Mouse (Mus musculus): ENCODE measurements around the gene Mecom.

Mecom gene

DNA sequence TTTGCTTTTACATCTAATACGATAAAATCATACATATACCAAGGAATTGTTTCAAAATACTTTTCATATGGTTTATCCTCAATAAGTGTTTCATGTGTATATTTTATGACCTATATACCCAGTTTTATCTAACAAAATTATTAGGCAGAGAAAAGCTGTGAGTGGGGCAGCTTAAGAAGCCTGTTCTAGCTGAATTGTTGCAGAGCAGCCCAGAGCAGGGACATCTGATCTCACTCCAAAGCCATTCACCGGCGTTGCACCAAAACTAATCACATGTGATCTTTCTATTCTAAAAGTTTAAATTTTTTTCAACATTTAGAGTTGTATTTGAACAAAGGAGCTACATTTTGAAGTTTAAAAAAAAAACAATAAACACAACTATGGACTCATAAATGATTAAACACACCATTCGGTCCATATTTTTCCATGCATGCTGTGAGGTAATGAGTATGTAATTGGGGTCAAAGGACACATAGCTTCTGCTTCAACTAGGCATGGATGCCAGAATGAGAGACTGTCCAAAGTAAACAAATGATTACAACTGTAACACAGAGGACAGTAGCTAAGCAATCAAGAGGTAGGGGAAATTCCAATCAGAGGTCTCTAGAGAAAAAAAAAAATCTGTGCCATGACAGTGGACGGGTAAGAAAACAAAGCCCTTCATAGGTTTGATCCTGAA, 64.7 kb downstream of the Mecom start:
- 50% methylated on average over 5 of the region's 5 CpGs for WGBS

DNA sequence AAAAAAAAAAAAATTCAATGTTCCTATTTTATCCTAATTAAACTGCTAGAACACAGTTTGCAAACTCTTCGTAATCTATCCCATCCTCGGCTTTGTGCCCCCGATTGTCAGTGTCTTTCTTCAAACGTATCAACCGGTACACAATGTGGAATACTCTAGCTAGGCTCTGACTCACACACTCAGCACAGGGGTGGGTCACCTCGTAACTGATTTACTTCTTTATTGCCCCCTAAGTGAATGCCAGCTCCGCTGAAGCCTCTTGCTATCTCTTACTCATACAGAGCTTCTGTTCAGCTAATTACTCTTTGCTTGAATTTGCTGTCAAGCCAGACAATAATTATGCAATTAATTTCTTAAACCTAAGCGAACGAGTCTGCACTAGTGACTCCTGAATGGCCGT, 66.1 kb downstream of the Mecom start:
- 76% methylated on average over 10 of the region's 10 CpGs for whole genome bisulfite sequencing

DNA sequence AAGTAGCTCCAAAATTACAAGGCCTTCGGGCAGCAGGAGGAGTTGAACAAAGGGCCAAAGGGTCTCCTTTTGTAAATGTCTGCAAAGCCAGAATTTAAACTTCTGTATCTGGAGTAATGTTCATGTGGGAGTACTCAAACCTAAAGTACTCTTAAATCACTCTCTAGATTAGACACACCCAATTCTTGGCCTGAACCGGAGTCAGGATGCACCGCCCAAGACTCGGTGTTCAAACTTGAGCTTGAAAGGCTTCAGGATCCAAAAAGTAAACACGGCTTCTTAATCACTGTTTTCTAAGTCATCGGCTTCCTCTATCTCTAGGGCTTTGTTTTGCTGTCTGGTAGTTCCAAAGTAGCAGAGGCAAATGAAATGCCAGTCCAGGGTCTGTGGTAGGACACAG, 67.3 kb downstream of the Mecom start:
- WGBS = 81% methylated on average over 6 of the region's 6 CpGs

DNA sequence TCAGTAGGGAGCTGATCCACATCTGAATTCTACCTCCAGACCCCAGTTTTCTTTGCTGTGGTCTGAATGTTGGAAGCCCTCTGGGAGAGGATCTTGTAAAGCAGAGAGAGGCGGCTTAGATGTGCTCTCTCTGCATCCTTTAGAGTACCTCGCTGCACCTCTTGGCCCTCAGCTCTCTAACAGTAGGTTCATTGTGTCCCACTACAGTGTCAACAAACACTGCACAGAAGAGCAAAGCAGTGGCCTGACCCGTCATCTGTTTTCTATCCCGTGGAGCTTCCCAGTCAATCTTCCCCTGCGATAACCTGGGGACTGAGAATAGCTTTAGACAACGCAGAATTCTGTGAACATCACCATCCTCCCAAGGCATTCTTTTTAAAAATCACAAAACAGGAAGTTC, 69.6 kb downstream of the Mecom start:
- WGBS = 59% methylated on average over 6 of the region's 6 CpGs

DNA sequence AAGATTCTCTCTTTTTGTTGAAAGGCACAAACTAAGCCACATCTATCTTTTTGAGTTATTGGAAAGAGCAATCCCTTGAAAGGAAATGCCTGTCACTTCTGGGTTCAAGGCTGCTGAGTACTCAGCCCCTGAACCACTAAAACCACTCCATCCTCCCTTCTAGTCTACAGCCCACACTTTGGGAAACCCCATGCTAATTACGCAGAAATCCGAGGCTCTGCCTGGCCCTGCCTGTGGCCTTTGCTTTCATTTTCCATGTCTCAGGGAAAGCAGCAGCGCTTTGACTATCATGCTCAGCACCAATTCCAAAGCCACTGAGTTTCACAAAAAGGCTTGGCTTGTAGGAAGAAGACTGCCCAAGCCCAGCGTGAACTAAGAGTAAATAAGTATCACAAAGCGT, 70.8 kb downstream of the Mecom start:
- 73% methylated on average over 5 of the region's 5 CpGs for WGBS

DNA sequence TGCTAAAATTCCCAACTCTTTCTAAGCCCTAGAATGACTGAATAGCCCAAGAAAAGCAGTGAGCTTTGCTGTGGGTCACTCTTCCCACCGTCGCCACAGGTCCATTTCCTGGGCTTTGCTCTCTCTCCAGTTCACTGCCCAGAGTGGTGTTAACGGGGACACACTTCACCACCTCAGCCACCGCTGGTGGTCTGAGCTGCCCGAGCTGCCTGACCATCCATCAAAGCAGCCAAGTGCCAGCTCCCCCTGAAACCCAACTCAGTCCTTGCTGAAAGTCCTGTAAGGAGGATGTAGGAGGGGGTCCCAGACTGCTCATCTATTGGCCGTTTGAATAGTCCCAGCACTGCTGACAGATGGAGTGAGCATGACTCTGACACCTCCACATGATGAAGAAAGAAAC, 72.2 kb downstream of the Mecom start:
- WGBS = 79% methylated on average over 6 of the region's 6 CpGs

DNA sequence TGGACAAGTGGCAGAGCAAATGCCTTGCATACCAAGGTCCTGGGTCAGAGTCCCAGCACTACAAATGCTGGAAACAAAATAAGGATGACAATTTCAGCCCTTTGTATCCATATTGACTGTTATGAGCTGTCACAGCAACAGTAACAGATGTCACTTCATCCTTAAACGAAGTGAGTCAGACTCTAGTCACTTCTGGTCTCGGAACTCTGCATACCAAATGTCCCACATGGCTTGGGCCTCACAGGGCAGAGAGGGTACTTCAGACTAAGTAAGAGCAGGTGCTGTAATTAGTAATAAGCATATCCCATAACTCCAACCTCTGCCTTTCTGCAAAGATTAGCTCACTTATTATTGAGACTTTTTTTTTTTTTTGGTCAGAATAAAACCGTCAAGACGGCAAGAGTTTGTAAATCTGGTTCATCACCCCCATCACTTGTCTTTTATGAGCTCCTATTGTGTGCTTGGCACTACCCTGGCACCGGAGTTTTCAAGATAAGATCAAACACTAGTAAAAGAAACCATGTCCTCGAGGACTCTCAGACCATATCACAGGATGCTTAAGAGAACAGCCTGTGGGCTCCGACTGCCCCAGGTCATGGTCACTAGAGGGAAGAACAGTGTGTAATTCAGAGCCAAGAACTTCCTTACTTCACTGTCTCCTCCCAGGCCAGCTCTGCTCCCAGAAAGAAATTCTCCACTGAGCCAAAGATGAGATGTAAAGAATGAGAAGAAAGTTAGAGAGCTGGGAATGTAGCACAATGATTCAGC, 79.6 kb downstream of the Mecom start:
- 80% methylated on average over 7 of the region's 7 CpGs for WGBS

DNA sequence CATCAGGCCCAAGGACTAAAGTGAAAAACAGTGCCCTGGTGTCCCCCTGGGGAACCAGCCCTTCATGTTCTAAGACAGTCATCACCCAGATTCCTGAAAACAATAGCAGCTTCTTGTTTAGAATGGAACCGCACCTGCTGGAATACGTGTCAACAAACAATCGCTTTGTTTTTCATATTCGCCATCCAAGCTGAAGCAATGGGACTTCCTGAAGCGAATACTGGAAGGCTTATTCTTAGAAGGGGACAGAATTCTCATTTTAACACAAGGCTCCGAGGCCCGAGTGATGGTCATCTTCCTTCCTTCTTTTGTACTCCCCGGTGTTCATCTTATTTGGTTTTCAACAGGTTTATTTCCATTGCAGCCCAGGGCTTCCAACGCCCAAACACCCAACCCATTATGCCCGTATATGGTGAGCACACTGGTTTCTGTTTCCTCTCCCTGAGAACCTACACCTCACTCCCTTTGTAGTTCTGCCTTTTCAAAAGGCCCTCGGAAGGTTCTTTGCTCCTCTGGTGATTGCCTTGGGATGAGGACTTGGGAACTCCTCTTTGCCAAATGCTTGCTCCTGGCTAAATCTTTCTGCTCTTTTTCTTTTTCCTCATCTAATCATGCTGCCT, 81.7 kb downstream of the Mecom start:
- WGBS = 75% methylated on average over 11 of the region's 11 CpGs

DNA sequence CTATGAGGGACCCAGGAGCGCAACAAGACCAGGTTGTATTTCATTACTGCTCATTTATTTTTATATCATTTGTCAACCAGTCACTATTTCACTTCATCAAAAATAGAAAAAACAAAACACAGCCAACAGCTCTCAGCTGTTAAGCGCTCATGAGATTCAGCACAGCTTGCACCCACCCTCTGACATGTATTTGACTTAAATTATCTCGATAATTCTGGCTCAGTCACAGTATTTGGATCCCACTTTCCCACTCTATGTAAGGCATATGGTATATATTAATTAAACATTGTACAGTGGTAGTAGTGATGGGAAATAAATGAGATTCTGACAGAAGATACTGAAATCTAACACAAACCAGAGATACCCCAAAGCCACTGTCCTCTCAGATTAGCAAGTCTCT, 83.3 kb downstream of the Mecom start:
- 85% methylated on average over 3 of the region's 3 CpGs for WGBS

DNA sequence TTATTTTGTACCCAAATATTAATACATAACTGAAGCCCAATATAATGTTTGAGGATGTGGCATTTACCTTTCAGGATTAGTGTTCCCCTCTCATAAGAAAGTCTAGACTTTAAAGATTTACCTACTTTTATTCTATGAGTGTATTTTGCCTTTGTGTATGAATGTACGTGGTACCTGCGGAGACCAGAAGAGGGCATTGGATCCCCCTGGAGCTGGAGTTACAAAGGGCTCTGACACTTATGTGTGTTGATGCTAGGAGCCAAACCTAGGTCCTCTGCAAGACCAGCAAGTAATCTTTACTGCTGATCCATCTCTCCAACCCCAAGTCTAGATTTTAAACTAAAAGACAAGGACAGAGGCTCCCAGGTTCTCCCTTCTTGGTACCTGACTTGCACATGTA, 86.0 kb downstream of the Mecom start:
- 86% methylated on average over 2 of the region's 2 CpGs for WGBS

DNA sequence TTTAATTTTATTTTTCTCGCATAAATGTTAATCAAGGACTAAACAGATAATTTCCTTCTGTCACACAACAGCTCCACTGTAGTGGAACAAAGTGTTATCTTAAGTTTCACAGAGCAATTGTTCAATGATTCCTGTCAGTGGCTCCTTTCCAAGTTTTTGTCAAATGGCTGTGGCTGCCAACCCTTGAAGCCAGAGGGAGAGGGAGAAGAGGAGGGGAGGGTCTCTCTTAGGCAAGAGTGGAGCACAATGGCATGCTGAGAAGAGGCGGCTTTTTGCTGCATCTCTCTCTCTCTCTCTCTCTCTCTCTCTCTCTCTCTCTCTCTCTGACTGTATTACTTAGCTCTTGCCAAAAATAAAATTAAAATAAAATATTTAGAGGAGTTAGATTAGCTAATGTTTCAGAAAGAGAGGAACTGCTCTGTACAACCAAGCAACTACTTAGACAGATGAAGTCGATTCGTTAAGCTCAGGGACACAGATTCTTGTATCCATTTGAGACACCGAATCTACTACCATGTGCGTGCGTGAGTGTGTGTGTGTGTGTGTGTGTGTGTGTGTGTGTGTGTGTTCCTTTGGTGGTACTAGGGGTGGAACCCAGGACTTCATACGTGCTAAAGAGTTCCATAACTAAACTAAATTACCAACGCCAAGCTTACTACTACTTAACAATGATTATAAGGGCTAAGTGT, 86.8 kb downstream of the Mecom start:
- 59% methylated on average over 9 of the region's 9 CpGs for WGBS

DNA sequence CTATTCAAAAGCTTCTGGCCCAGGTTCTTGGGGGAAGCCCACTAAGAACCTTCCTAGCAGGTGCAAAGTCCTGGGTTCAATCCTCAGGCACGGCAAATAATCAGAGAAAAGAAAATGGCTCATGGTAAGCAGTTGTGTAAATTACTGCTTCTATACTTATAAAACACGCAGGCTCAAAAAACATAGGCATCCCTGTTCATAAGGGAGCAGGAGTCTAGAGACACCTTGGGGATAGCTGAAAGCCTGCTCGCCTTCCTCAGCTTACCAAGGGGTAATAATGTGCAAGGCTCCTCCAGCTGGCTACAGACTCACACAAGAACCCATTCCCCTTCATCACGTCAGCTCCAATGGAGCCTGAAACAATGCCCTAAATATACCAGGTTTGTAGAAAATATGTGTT, 88.2 kb downstream of the Mecom start:
- 95% methylated on average over 4 of the region's 4 CpGs for WGBS

DNA sequence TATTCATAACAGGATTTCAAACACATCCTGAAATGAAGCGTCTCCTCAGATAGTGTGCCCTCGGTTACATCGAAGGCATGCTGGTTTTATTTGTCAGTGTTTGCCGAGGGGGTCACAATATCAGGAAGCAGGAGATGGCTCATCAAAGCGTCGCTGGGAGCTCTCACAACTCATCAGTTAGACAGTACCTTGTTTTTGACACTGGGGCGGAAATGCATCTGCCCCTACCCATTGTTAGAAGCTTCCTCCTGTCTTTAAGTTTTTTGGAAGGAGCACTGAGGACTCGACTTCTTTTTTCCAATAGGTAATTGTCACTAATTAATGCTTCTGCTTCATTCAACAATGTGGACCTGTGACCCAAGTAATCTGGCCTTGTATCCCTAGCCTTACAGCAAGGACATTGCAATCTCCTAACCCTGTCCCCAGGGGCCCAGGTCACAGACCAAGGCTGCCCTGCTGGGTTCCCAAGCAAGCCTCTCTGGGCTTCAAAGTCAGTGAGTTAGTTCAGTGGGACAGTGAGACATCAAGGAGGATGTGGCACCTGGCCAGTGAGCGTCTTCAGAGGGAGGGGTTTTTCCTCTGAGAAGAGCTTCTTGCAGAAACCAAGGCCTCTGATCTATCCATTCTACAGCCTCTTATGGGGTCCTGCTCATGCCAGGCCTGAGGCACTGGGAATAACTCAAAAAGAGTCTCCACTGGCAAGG, 89.7 kb downstream of the Mecom start:
- 75% methylated on average over 9 of the region's 9 CpGs for WGBS

DNA sequence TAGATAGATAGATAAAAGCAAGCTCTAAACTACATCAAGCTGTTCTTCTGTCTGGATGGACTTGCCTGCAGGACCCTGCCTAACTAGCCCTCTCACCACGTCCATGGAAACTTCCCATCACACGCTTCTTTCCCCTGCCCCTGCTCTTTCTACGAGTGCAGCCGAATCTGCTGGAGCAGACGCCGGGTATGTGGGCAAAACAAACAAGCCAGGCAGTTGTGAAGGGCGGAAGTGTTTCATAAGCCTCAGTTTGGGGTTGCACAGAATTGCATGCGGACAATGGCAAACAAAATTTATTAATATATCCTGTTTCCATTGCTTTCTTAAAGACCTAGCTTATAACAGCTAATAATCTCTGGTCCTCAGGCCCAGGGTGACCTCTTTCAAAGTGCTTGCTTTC, 91.9 kb downstream of the Mecom start:
- WGBS = 68% methylated on average over 8 of the region's 8 CpGs

DNA sequence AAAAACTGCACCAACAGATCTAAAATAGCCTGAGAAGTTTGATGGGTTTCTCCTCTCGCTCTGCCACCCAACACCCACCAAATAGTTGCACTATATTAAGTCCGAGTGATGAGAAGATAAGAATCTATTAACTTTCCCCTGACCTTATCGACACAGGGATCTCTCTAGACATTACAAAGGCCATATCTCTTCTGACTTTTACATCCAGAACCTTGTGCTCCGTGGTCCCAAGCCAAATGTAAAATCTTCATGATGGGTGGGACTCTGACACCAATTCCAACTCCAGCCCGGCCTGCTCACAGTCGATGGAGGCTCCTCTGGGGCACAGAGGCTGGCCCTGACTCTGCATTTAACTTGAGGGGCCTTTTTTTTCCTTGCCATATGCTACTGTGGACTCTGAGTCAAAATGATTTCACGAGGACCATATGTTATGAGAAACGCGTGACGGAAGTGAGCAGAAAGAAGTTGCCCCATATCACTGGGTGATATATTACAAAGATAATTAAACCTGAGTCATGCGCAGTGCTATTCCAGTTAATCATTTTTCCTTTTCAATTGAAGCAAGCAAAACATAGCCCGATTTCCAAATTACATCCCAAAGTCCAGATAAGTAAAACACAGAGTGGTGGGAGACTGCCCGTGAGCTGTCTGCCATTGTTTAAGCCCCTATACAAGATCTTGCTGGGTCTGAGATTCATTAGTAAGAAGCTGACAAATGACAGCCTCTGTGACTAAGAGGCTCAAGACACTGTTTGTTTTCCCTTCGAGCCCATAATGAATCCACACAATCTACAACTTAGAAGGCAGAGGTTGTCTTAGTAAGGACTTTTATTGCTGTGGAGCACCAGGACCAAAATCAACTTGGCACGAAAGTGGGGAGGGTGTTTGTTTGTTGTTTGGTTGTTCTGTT, 94.0 kb downstream of the Mecom start:
- 69% methylated on average over 15 of the region's 15 CpGs for WGBS

DNA sequence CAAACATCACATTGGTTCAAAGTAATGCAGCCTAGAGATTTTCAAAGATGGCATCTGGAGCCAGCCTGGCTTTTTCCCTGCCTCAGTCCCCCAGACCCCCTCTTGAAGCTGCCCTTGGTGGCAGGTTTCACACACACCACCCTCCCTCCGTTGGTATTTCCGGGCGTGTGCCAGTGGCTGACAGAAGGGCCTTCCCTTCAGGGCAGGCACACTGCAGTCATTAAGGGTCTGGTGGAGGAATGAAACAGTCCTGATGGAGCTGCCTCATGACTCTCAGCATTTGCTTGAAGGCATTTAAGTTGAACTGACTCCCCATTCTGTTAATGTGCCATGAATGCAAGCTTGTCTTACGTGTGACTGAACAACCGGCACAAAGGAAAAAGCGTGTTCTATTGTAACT, 94.8 kb downstream of the Mecom start:
- 83% methylated on average over 6 of the region's 6 CpGs for WGBS

DNA sequence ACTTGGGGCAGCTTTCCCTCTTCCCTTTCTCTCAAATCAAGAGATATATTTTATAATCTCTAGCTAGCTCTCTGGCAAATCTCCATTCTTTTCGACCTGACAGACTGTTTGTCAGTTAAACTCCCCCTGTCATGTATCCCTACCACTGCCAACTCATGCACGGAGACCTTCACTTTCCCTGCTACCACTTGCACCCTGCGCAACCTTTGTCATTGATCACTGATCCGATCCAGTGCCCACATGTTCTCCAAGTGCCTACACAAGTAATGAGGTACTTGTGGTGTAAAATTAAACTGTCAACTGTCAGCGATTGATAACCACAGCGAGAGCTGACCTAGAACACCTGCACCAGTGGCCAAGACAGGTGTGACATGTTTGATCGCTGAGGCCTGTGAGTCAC, 95.3 kb downstream of the Mecom start:
- WGBS = 87% methylated on average over 7 of the region's 7 CpGs

DNA sequence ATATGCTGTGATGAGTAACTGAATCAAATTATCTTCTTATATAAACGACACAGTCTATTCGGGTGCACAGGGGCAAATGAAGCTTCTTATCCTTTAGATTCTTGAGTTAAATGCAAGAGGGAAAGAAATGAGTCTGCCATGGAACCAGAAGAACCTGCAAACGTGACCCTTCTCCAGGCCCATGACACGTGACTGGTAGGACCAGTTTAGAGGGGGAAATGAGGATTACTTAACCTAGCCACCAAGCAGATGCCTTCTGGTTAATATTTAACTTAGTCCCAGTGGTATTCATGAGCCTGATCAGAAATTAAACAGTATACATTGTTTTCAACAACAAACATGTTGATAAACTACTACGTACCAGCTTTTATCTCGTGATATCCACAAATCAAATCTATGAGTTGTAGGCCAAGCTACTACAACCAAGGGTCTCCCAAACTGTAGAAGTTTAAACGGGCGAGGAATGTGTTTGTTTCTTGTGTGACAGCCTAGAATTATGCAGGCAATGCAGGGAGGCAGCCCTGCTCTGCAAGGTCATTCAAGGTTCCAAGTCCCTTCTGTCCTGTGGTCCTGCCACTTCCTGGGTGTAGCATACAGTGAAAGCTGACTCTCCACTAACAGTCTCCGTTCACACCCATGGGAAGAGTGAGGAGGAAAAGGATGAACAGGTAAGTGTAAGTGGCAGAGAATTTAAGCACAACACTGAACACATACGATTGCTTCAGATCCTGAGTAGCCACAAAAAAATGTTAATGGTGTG, 97.4 kb downstream of the Mecom start:
- 86% methylated on average over 10 of the region's 10 CpGs for WGBS

DNA sequence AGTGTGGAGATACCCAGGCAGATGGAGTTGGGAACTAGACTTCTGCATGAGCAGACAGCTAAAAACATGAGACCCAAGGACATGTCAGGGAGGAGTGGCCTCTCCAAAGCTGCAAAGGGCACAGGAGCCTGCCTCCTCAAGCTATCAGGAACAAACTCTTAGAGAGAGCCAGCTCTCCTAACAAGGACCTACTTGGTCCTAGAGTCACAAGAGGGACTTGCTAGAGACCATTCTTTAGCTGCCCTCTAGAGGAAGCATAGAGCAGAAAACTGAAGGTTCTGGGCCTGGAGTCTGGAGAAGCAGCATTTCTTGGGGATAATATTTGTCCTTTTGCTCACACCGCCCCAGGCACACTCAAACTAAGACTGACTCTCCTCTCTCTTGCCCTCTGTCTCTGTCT, 99.2 kb downstream of the Mecom start:
- WGBS = 82% methylated on average over 1 of the region's 1 CpGs

DNA sequence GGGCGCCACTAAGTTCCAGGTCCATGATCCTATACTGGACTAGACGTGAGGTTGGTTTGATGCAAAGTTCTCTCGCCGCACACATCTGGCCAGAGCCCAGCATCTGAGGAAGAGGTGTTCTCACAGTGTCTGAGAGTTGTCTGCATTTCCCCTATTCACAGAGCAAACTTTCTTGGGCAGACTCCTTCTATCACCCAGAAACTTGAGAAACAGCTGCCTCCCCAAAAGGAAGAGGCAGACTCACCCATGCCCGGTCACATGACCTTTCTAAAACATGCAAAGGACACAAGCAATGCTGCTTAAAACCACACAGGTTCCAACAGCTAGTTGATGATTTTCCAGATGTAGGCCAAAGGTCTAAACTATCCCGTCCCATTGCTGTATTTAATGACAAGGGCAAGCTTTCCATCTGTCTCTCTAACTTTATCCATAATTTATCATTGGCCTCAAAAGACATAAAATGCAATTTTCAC, 101.8 kb downstream of the Mecom start:
- WGBS = 96% methylated on average over 6 of the region's 6 CpGs
